Mouse (Mus musculus): ENCODE data around the gene Slc39a11. TPM values are rescaled to one million over a fixed set of nuclear protein-coding genes. Genes with fewer than 3 reads are reported as not detected.

Gene Slc39a11
- polyA plus RNA-seq, 1 experiment from 2014 or later = 26.2 TPM

DNA sequence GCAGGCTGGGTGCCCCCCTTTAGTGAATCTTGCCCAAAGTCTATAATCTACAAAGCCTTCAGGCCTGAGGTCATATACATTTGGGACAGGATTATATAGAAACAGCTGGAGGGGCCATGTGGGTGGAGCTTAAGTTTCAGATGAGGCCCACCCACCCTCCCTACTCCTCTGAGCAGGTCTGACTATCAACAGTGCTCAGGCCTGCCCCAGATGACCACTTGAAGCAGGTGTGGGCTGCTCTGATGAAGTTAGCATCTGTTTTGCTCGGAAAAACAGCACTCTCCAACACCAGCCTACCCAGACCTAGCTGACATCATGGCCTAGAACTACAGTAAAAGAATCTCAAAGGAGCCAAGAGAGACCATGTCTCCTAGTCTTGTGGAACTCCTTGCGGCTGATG, 189.8 kb downstream of the Slc39a11 start:
- H3K4me3 ChIP-seq (ENCODE audit: low read length) = no peak overlapping the region
- peaks cover 3% of the 10 kb centered on the region; the same call in 1 of the 2 replicates for H3K9me3 ChIP-seq (ENCODE audit: control insufficient read depth, low read length)
- no peaks in the 10 kb centered on the region for H3K27me3 ChIP-seq (ENCODE audit: control insufficient read depth, insufficient read depth, low read depth, low read length)
- no peaks in the 10 kb centered on the region; the same call in 1 of the 2 replicates for H3K4me1 ChIP-seq (replicated peaks; ENCODE audit: control insufficient read depth, insufficient read depth, low read length)
- WGBS = 83% methylated on average over 2 of the region's 2 CpGs
- ATAC-seq (ENCODE audit: low read depth) = no peak
- no peak overlapping the region for H3K9ac ChIP-seq (ENCODE audit: low read length)
- H3K36me3 ChIP-seq (ENCODE audit: control insufficient read depth, insufficient read depth, low read length) = no peaks in the 10 kb centered on the region
- H3K4me2 ChIP-seq (ENCODE audit: low read depth, low read length) = no peak overlapping the region
- no peak overlapping the region for H3K27ac ChIP-seq (ENCODE audit: low read length)

DNA sequence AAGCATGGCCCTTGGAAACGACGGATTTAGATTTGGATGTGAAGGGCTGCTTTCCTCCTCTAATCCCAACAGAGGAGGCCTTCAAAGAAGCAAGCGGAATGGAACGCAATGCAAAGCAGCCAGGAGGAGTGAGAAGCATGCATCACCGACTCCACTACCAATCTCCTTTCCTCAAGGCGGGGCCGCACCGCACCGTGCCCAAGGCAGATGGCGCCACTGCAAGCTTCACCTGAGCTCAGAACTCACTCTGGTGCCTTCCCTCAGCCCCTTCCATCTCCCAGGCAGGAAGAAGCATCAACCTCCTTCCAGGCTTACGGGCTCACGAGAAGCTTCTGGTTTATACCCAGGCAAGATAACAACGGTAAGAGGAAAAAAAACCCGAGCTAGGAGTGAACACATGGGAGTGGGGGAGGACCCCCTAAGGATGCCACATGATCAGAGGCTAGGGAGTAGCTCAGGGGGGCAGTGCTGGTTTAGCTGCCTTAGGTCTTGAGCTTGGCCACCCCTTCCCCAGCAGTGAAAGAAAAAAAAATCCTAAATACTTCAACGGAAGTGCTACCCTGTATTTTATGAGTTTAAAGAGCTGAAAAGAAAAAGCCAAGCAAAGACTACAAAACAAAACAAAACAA, 191.2 kb downstream of the Slc39a11 start:
- Histone ChIP-seq H3K27ac (ENCODE audit: low read length) (no peak overlapping the region), H3K27me3 (ENCODE audit: control insufficient read depth, insufficient read depth, low read depth, low read length) (no peaks in the 10 kb centered on the region), H3K4me1 (replicated peaks; ENCODE audit: control insufficient read depth, insufficient read depth, low read length) (no peaks in the 10 kb centered on the region; the same call in 1 of the 2 replicates), H3K4me3 (ENCODE audit: low read length) (no peak overlapping the region), H3K4me2 (ENCODE audit: low read depth, low read length) (no peak overlapping the region), H3K9ac (ENCODE audit: low read length) (no peak overlapping the region), H3K9me3 (ENCODE audit: control insufficient read depth, low read length) (peaks cover 3% of the 10 kb centered on the region; the same call in 1 of the 2 replicates), H3K36me3 (ENCODE audit: control insufficient read depth, insufficient read depth, low read length) (no peaks in the 10 kb centered on the region)
- 64% methylated on average over 15 of the region's 15 CpGs for WGBS
- ATAC-seq (ENCODE audit: low read depth) = no peak

DNA sequence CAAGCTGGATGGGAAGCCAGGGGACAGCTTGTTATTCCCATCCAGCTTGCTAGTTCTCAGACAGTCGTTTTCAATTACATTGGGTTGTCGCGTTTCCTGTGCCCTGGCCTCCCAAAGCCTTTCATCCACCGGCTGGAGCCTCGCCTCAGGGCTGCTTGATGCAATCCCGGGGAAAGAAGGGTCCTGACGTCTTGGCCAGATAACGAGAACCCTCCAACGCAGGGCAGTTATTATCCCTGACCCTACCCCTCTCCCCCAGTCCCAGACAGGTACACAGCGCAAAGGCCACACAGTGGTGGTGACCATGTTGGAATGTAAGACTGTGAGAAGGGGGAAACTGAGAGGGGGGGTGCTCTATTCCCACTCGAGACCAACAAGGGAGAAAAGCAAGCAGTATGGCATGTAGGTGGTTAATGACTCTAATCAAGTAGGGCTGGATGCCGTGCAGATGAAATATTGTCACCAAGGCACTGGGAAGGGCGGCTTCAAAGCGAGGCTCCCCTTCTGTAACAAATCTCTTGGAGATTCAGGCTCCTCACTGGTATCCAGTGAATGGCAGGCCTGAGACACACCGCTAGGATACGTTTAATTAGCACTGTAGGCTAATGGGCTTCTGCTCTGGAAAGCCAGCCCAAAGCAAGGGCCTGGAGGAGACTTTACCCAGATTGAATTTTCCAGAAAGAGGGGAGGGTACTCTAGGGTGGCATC, 196.9 kb downstream of the Slc39a11 start:
- no peaks in the 10 kb centered on the region for H3K27me3 ChIP-seq (ENCODE audit: control insufficient read depth, insufficient read depth, low read depth, low read length)
- H3K9ac ChIP-seq (ENCODE audit: low read length) = no peak overlapping the region
- H3K36me3 ChIP-seq (ENCODE audit: control insufficient read depth, insufficient read depth, low read length) = no peaks in the 10 kb centered on the region
- ATAC-seq (ENCODE audit: low read depth) = no peak
- peaks cover 7% of the 10 kb centered on the region; the same call in 1 of the 2 replicates for H3K4me1 ChIP-seq (replicated peaks; ENCODE audit: control insufficient read depth, insufficient read depth, low read length)
- 49% methylated on average over 16 of the region's 16 CpGs for WGBS
- H3K9me3 ChIP-seq (ENCODE audit: control insufficient read depth, low read length) = peaks cover 3% of the 10 kb centered on the region; the same call in 1 of the 2 replicates
- H3K4me3 ChIP-seq (ENCODE audit: low read length) = no peak overlapping the region
- no peak overlapping the region for H3K27ac ChIP-seq (ENCODE audit: low read length)
- no peak overlapping the region for H3K4me2 ChIP-seq (ENCODE audit: low read depth, low read length)

DNA sequence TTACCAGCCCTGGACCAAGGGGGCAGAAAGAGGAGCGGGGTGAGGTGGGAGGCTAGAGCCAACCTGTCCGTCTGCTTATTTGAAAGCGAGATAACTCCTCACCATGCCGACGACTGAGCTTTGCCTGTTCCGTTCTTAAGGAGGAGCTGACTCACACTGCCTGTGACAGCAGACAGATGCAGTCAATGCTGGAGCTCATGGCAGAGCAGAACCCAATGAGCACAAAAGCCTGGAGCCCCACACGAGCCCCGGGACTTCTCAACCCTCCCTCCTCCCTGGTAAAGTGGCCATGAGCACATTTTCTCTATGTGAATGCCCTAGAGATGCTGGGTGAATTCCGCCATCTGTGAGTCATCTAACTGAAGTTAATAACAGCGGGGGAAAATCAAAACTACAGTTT, 198.6 kb downstream of the Slc39a11 start:
- Histone ChIP-seq H3K4me3 (ENCODE audit: low read length) (no peak overlapping the region), H3K27me3 (ENCODE audit: control insufficient read depth, insufficient read depth, low read depth, low read length) (no peaks in the 10 kb centered on the region), H3K4me1 (replicated peaks; ENCODE audit: control insufficient read depth, insufficient read depth, low read length) (peaks cover 7% of the 10 kb centered on the region; the same call in 1 of the 2 replicates), H3K4me2 (ENCODE audit: low read depth, low read length) (no peak overlapping the region), H3K9me3 (ENCODE audit: control insufficient read depth, low read length) (peaks cover 2% of the 10 kb centered on the region; the same call in 1 of the 2 replicates), H3K9ac (ENCODE audit: low read length) (no peak overlapping the region), H3K36me3 (ENCODE audit: control insufficient read depth, insufficient read depth, low read length) (no peaks in the 10 kb centered on the region), H3K27ac (ENCODE audit: low read length) (no peak overlapping the region)
- WGBS = 59% methylated on average over 10 of the region's 10 CpGs
- no peak for ATAC-seq (ENCODE audit: low read depth)

DNA sequence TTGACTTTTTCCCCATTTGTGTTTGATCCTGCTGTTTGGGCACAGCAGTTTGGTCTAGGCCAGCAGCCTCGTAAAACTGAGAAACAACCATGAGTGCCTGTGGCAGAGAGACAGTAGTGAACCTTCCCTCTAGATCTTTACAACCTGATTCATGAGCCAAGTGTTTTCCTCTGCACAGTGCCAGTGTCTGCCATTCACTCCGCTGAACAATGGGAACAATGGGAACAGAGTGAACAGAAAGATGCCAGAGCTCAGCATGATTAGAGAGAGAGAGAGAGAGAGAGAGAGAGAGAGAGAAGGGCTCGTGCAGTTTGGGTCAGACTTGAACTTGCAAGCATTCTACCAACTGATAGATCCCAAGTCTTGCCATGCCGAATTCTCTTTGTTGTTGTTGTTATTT, 199.2 kb downstream of the Slc39a11 start:
- no peak overlapping the region for H3K4me3 ChIP-seq (ENCODE audit: low read length)
- ATAC-seq (ENCODE audit: low read depth) = no peak
- WGBS = 87% methylated on average over 4 of the region's 4 CpGs

DNA sequence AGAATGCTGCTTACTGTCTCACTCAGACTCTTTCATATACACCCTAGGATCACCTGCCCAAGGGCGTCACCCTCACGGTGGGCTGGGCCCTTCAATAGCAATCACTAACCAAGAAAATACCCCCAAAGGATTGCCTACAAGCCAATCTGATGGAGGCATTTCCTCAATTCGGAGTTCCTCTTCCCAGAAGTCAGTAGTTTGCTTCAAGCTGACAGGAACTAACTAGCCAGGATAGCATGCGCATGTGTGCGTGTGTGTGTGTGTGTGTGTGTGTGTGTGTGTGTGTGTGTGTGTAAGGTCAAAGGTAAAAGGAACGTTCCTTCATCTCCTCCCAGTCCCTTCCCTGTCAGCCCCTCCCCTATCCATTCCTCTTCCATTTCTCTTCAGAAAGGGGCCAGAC, 199.9 kb downstream of the Slc39a11 start:
- Histone ChIP-seq H3K4me3 (ENCODE audit: low read length) (no peak overlapping the region), H3K9ac (ENCODE audit: low read length) (no peak overlapping the region), H3K36me3 (ENCODE audit: control insufficient read depth, insufficient read depth, low read length) (no peaks in the 10 kb centered on the region), H3K9me3 (ENCODE audit: control insufficient read depth, low read length) (no peaks in the 10 kb centered on the region), H3K4me2 (ENCODE audit: low read depth, low read length) (no peak overlapping the region), H3K27me3 (ENCODE audit: control insufficient read depth, insufficient read depth, low read depth, low read length) (no peaks in the 10 kb centered on the region), H3K4me1 (replicated peaks; ENCODE audit: control insufficient read depth, insufficient read depth, low read length) (peaks cover 7% of the 10 kb centered on the region; the same call in 1 of the 2 replicates), H3K27ac (ENCODE audit: low read length) (no peak overlapping the region)
- no peak for ATAC-seq (ENCODE audit: low read depth)
- 80% methylated on average over 6 of the region's 6 CpGs for WGBS

More for the DNA sequence above, 199.2 kb downstream of the Slc39a11 start:
- H3K36me3 ChIP-seq (ENCODE audit: control insufficient read depth, insufficient read depth, low read length) = no peaks in the 10 kb centered on the region
- no peak overlapping the region for H3K9ac ChIP-seq (ENCODE audit: low read length)
- H3K4me2 ChIP-seq (ENCODE audit: low read depth, low read length) = no peak overlapping the region
- no peaks in the 10 kb centered on the region for H3K9me3 ChIP-seq (ENCODE audit: control insufficient read depth, low read length)
- no peak overlapping the region for H3K27ac ChIP-seq (ENCODE audit: low read length)
- H3K27me3 ChIP-seq (ENCODE audit: control insufficient read depth, insufficient read depth, low read depth, low read length) = no peaks in the 10 kb centered on the region
- H3K4me1 ChIP-seq (replicated peaks; ENCODE audit: control insufficient read depth, insufficient read depth, low read length) = peaks cover 7% of the 10 kb centered on the region; the same call in 1 of the 2 replicates

DNA sequence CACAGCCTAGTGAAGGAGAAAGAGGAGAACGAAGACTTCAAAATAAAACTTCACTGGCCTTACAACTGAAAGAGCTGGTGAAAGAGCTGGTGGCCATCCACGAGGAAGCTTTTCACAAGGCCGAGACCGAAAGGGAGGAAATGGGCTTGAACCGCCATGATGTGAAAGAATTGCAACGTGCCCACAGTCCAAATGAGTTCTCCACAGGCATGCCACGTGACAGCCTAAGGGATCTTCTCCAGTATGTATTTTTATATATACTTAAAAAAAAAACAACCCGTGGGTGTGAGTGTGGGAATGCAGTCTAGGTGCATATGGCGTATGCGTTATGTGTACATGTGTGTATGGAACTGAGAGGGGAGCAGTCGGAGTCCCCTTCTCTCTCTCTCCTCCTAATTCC, 207.8 kb downstream of the Slc39a11 start:
- peaks cover 4% of the 10 kb centered on the region; the same call in 1 of the 2 replicates for H3K9me3 ChIP-seq (ENCODE audit: control insufficient read depth, low read length)
- H3K4me2 ChIP-seq (ENCODE audit: low read depth, low read length) = no peak overlapping the region
- 94% methylated on average over 11 of the region's 11 CpGs for WGBS
- H3K9ac ChIP-seq (ENCODE audit: low read length) = no peak overlapping the region
- H3K4me1 ChIP-seq (replicated peaks; ENCODE audit: control insufficient read depth, insufficient read depth, low read length) = no peaks in the 10 kb centered on the region; the same call in 1 of the 2 replicates
- no peak overlapping the region for H3K4me3 ChIP-seq (ENCODE audit: low read length)
- no peak for ATAC-seq (ENCODE audit: low read depth)
- no peaks in the 10 kb centered on the region for H3K27me3 ChIP-seq (ENCODE audit: control insufficient read depth, insufficient read depth, low read depth, low read length)
- H3K27ac ChIP-seq (ENCODE audit: low read length) = no peak overlapping the region
- 0 out of 2 replicates have a peak, but pooled peaks cover 3% of the 10 kb centered on the region for H3K36me3 ChIP-seq (ENCODE audit: control insufficient read depth, insufficient read depth, low read length)

DNA sequence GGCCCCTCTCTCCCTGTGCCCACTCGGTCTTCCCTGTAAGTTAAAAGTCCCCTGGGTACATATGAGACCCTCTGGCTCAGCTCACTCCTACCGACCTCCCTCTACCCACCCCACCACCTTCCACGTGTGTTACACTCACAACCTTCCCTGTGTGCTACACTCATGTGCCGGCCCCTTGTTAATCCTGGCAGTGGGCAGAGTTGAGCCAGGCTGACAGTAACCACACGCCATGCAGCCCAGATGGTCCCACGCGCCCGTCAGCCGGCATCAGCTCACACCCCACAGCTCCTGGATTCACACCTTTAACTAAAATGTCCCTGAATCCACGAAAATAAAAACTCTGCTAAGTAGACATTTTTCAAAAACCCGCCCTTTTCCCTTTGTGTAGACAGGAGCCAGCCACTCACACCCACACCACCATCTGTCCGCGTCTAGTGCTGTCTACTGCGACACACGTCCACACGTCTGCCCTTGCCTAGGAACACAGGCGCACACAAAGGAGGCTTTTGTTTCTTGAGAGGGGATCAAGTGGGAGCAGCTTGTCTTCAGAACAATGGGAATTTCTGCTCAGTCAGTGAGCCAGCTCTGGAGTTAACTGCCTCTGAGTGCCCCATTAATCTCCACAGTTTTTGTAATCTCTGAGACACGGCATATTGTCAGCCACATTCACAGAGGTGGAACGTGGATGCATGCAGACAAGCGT, 210.4 kb downstream of the Slc39a11 start:
- H3K9ac ChIP-seq (ENCODE audit: low read length) = no peak overlapping the region
- peaks cover 4% of the 10 kb centered on the region; the same call in 1 of the 2 replicates for H3K9me3 ChIP-seq (ENCODE audit: control insufficient read depth, low read length)
- H3K27me3 ChIP-seq (ENCODE audit: control insufficient read depth, insufficient read depth, low read depth, low read length) = no peaks in the 10 kb centered on the region
- WGBS = 33% methylated on average over 20 of the region's 20 CpGs
- peak; percentile 59 for ATAC-seq (ENCODE audit: low read depth)
- peaks cover 2% of the 10 kb centered on the region; the same call in 1 of the 2 replicates for H3K4me1 ChIP-seq (replicated peaks; ENCODE audit: control insufficient read depth, insufficient read depth, low read length)
- H3K4me3 ChIP-seq (ENCODE audit: low read length) = no peak overlapping the region
- peak overlapping the region; percentile 11; the same call in 1 of the 2 replicates for H3K27ac ChIP-seq (ENCODE audit: low read length)
- no peak overlapping the region for H3K4me2 ChIP-seq (ENCODE audit: low read depth, low read length)
- 0 out of 2 replicates have a peak, but pooled peaks cover 3% of the 10 kb centered on the region for H3K36me3 ChIP-seq (ENCODE audit: control insufficient read depth, insufficient read depth, low read length)

DNA sequence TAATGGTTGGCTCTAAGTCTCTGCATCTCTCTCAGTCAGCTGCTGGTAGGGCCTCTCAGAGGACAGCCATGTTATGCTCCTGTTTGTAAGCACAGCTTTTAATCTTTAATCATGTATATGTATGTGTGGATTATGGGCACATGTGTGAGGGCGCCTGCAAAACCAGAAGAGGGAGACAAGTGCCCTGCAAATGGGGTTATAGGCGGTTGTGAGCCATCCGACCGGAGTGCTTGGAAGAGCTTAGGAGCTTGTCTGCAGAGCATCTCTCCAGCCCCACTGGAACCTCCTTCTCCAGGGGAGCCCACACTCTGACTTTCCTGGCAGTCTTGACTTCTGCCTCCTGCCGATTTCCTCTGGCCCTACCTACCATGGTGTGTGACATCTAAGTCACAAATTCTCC, 211.0 kb downstream of the Slc39a11 start:
- Histone ChIP-seq H3K9me3 (ENCODE audit: control insufficient read depth, low read length) (peaks cover 4% of the 10 kb centered on the region; the same call in 1 of the 2 replicates), H3K4me3 (ENCODE audit: low read length) (no peak overlapping the region), H3K36me3 (ENCODE audit: control insufficient read depth, insufficient read depth, low read length) (0 out of 2 replicates have a peak, but pooled peaks cover 3% of the 10 kb centered on the region), H3K27me3 (ENCODE audit: control insufficient read depth, insufficient read depth, low read depth, low read length) (no peaks in the 10 kb centered on the region), H3K27ac (ENCODE audit: low read length) (no peak overlapping the region), H3K9ac (ENCODE audit: low read length) (no peak overlapping the region), H3K4me1 (replicated peaks; ENCODE audit: control insufficient read depth, insufficient read depth, low read length) (peaks cover 2% of the 10 kb centered on the region; the same call in 1 of the 2 replicates), H3K4me2 (ENCODE audit: low read depth, low read length) (no peak overlapping the region)
- no peak for ATAC-seq (ENCODE audit: low read depth)
- WGBS = 73% methylated on average over 5 of the region's 5 CpGs

Measured in lung, embryonic 16.5 days (tissue).